In the genomic region with DNA sequence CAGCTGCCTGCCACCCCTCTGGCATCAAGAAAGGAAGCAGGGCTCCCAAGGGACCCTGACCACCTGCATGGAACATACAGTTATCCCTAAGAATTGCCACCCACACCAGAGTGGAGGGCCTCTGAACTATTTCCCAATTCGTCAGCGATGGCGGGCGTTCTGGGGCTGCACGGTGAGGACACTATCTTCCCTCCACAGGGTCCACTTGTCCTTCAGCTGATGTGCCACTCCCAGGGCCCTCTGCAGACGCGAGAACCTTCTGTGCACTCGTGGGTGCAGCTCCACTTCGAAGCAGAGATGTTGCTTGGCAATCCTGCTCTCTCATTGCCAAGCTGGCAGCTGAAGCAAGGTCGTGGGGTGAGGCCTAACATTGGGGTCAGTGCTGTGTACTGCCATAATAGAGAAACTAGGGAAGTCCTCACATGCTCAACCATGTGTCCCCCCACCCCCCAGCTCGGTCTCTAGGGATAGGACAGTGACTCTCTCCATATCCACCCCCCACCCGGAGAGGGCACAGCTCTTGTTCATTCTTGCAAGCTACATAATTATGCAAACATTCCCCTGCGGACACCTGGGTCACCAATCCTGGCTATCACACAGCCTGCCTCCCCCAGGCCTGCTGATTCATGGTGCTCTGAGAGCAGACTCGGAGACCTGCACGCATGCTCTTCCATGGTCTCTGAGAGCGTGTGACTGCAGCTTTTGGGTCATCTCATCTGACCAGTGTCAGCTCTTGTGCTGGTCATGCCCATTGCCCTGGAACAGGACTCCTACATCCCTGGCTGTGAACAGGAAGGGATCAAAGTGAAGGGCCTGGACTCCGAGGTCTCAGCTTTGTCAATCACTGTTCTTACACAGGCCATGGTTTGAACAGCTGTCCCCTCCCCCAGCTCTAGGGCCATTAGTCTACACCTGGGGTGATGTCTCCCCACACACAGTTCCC, we compare ENCODE assay signal across 16 mouse cellular contexts. TPM values are rescaled to one million over a fixed set of nuclear protein-coding genes. Genes with fewer than 3 reads are reported as not detected.
DNase-seq lines count a peak whose midpoint lies in the region; ATAC-seq and TF ChIP-seq lines count a peak whose summit lies in the region.
"Had no signal": no experiment of that assay in that cellular context is flagged by ENCODE, and none has a peak within 500 bp of the region (broad histone marks: within the 10 kb centered on the region; RNA-seq: fewer than 3 reads in every experiment).

No protein-coding gene starts in this region.

- no peak for TF ChIP-seq CTCF in Patski (IDR thresholded peaks at IDR 0.05)

- H3K27me3 ChIP-seq in Patski, result no peaks in the 10 kb centered on the region
- H3K27me3 ChIP-seq: embryonic facial prominence, embryonic 12.5 days; limb, embryonic 13.5 days had no signal

- intact Hi-C loops in gastrocnemius, postnatal 36 days (cut with DNase I), result no loop called here

- peak; percentile 29 for DNase-seq in adrenal gland, postnatal 10 days
- no peak for DNase-seq in adrenal gland, postnatal 4 days (ENCODE audit: low spot score in 2 of 2)
- DNase-seq in gastrocnemius, postnatal 25 days, result peak; percentile 5
- no peak for DNase-seq in gastrocnemius, postnatal 36 days
- DNase-seq in kidney, postnatal 4 days, result peak; percentile 41 to 56
- DNase-seq in kidney, postnatal 14 days, result no peak
- no peak for DNase-seq in Patski (ENCODE audit: low read depth, low spot score)
- no peak for DNase-seq in frontal cortex, postnatal 14 days (ENCODE audit: low spot score in 2 of 2)
- DNase-seq: gastrocnemius, postnatal 14 days; kidney, adult 9 months; lung, adult 18-20 months; thymus, adult 2 months had no signal

- POLR2A ChIA-PET in Patski (lab: Charles Lee), result interaction anchor here (0.5 to 2.0 kb wide), 3 partner anchors 17 to 126 kb away, joined by 3 to 7 read pairs (median 4); no protein-coding TSS in a partner anchor

- in situ Hi-C loops in Patski (cut with MboI; ENCODE audit: low pct_unique_long_range_greater_than_20kb), result no loop called here

- peak; percentile 52 for ATAC-seq in Patski
- ATAC-seq: forebrain, embryonic 16.5 days; hindbrain, postnatal 0 days had no signal

- CTCF ChIA-PET in Patski (lab: Charles Lee), result interaction anchor here (1.0 to 9.1 kb wide), 6 partner anchors 12 to 26 kb away, joined by 3 to 98 read pairs (median 4); no protein-coding TSS in a partner anchor

RNA-seq across cellular contexts. Expression of gene Camk2b, which starts 45.0 kb away (rescaled TPM):
- 10 to 100 TPM; 15.7 to 30.4 TPM for total RNA-seq in adrenal gland, postnatal 10 days (2021)
- 10 to 100 TPM; 24.7 to 28.2 TPM for total RNA-seq in adrenal gland, postnatal 4 days (2021)
- total RNA-seq in gastrocnemius, postnatal 25 days (2021), result 100 to 1,000 TPM; 115 to 121 TPM
- total RNA-seq in gastrocnemius, postnatal 36 days (2021), result 100 to 1,000 TPM in 1 of 2 experiments, 10 to 100 TPM in 1; 95.5 to 115 TPM
- 9.6 TPM for polyA plus RNA-seq in Patski (2021)

Comparison
In these comparisons a context has a peak if more than half of its experiments do, and no peak if none do; other contexts are left out.
1. DNase-seq: peak in adrenal gland, postnatal 10 days (single experiment), gastrocnemius, postnatal 25 days (single experiment) and kidney, postnatal 4 days (2 of 2); none in adrenal gland, postnatal 4 days (0 of 2), gastrocnemius, postnatal 36 days (0 of 2), kidney, postnatal 14 days (single experiment), Patski (single experiment) and frontal cortex, postnatal 14 days (0 of 2).